Mouse (Mus musculus) leukemia stem cell, adult 10-12 weeks (primary cell): Measurements from ENCODE around the gene Lrrc39. TPM values are rescaled to one million over a fixed set of nuclear protein-coding genes. Genes with fewer than 3 reads are reported as not detected.

Experiments
- polyA plus RNA-seq: library from polyadenylated mRNA; stranded (reverse); fragments of >175 nt; gene quantifications from 2 replicates; pipeline ENCODE4 v1.2.3, GENCODE M21; 2012; ENCODE audit warnings: low replicate concordance

Lrrc39 gene
- 0.11 TPM in 1 of 2 replicates, not detected in the other for polyA plus RNA-seq

DNA sequence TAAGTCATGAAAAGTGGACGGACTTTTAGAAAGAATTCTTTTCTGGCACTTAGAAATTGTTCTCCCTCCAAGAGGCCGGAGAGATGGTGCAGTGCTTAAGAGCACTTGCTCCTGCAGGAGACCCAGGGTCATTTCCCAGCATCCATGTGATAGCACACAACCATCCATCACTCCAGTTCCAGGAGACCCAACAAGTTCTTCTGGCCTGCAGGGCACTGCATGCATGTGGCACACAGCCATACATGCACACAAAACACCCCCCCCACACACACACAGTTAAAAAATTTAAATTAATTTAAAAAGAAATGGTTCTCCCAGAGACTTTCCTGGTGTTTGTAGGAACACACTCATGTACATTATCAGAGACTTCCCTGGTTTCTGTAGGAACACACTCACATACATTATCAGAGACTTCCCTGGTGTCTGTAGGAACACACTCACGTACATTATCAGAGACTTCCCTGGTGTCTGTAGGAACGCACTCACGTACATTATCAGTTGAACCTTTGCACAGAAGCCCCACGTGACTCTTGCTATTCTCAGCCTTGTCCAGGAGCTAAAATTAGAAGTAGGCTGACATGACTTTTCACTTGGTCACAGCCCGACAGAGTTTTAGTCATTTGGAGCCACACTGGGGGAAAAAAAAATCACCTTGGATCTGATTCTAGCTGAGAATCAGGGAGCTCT, at the start of gene Lrrc39:
Lrrc39 (plus strand) TSS at position 566 of the 687 bp plus-strand sequence.

DNA sequence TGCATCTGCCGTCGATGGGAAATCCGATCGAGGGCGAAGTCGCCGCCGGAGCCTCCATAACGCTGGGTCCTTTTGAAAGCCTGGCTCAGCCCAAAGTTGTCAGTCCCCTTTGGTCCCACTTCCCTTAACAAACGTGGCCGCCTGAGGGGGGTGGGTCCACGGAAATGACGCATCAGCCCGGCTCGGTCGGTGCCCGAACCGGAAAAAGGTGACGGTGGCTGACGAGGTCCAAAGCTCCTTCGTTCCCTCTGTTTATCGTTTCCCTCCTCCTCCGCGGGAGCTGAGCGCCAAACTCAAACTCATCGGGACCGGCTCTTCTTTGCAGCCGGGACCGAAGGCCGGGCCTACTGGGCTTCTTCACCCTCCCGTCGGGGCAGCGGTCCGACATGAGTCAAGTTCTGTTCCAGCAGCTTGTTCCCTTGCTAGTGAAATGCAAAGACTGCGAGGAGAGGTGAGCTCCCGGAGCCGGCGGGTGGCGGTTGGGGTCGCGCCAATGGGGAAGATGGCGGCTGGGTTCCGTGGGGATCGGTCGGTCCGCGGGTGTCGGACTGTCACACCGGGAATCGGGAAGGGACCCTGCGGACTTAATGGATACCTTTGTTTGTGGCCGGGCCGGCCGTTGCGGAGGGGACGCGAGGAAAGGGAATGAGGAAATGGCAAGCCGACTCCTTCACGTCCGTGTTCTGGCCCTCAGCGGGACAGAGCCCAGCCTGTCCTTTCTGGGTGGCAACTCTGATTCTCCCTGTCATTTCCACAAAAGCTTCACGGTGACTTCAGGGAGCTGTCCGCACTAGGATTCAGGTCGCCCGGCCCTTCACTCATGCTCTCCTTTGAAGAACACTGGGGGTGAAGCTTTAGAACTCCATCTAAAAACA, 32.2 kb downstream of the Lrrc39 start, which contains the start of gene Sass6:
Sass6 (plus strand) TSS at position 255 of the 875 bp plus-strand sequence.

DNA sequence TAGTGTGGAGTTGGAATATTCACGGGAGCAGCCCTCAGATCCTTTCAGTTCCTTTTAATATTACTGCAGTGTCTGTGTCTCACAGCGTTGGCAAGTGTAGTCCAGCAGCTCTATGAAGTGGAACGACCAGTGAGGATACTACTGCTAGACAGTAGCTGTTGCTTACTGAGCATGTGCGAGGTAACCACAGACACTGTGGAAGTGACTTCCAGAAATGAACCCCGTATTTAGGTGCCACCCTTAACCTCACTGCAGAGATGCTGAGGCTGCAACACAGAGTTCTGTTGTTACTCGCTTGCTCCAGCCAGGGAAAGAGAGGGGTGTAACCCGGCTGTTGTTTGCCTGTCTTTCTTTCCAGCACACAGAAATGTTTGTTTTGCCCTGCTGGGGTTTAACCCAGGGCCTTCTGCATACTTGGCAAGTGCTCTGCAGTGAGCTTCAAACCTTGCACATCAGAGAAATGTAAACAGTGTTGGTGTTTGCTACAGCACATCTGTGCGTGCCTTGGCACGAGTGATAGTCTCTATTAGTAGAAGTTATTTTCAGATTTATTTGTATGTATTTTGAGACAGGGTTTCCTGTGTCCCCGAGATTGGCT, 51.6 kb downstream of the Lrrc39 start, which contains the start of gene Trmt13:
Trmt13 (minus strand) TSS at position 293 of the 598 bp plus-strand sequence.

Other genes starting within 250 kb of the Lrrc39 start
- 2.0 and 8.4 TPM in 2 replicates for gene Cdc14a, start 138.9 kb upstream of the Lrrc39 start, polyA plus RNA-seq
- 32.4 and 54.7 TPM in 2 replicates for gene Rtca, start 54.8 kb upstream of the Lrrc39 start, polyA plus RNA-seq
- gene Dbt, start 49.9 kb upstream of the Lrrc39 start, polyA plus RNA-seq, result 0.25 and 0.29 TPM in 2 replicates
- gene Sass6, start 32.0 kb downstream of the Lrrc39 start, polyA plus RNA-seq, result 3.8 and 15.6 TPM in 2 replicates
- gene Trmt13, start 51.6 kb downstream of the Lrrc39 start, polyA plus RNA-seq, result 1.4 and 2.4 TPM in 2 replicates
- 8.6 and 13.0 TPM in 2 replicates for gene Mfsd14a, start 99.7 kb downstream of the Lrrc39 start, polyA plus RNA-seq
- gene Gm43191, start 118.3 kb downstream of the Lrrc39 start, polyA plus RNA-seq, result not detected in 2 replicates
- 10.5 and 24.6 TPM in 2 replicates for gene Slc35a3, start 149.9 kb downstream of the Lrrc39 start, polyA plus RNA-seq
- gene Agl, start 245.2 kb downstream of the Lrrc39 start, polyA plus RNA-seq, result 0.42 and 0.79 TPM in 2 replicates